Comparison of ENCODE assay signal across 8 mouse cellular contexts in the genomic region with DNA sequence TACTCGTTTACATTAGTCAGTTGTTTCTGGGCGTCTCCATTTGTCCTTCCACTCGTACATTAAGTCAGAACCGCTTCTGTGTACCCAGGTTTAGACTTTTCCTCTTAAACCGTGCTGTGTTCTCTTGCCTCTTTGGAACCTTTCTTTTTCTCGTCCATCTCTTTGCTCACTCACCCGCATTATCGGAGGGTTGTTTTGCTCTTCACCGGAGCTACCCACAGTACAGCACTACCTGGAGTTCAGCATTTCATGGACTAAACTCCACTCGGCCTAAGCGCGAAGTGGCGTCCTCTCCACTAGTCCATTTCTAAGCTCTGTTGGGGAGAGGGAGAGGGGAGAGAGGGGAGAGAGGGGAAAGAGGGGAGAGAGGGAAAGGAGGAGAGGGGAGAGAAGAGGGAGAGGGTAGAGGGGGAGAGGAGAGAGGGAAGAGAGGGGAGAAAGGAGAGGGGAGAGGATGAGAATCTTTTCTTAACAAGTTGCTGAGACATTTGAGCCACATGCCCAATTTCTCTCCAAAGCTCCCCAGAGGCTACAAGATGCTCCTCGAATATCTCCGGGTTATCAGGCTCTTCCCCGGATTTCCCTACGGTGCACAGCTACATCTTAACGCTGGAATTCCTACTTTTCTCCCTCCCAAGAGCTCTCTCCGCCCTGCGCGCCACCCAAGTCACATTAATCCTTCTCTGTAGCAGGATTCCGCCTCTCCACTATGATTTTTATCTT. TPM values are rescaled to one million over a fixed set of nuclear protein-coding genes. Genes with fewer than 3 reads are reported as not detected.
A peak's percentile ranks its signal among the peaks of the same experiment; 100 is the strongest.
DNase-seq lines count a peak whose midpoint lies in the region; TF ChIP-seq lines count a peak whose summit lies in the region.

No protein-coding gene starts in this region.

- H3K4me3 ChIP-seq in lung, adult 2 months (replicated peaks; ENCODE audit: extremely low read depth, low read depth, low read length), result peak overlapping the region; percentile 44
- H3K4me3 ChIP-seq in forebrain, embryonic 10.5 days, result peak overlapping the region; percentile 61

- TF ChIP-seq CTCF in lung, adult 2 months (IDR thresholded peaks at IDR 0.05; ENCODE audit: insufficient read depth, low read length), result no peak

- H3K9me3 ChIP-seq in forebrain, embryonic 10.5 days, result no peaks in the 10 kb centered on the region

- no peaks in the 10 kb centered on the region for H3K36me3 ChIP-seq in forebrain, embryonic 10.5 days (replicated peaks)

- no peak for DNase-seq in lung, adult 2 months
- no peak for DNase-seq in lung, postnatal 4 days
- peak; percentile 63 for DNase-seq in forebrain, embryonic 10.5 days (ENCODE audit: extremely low spot score, low spot score)
- peak; percentile 13 for DNase-seq in liver
- DNase-seq in retina, postnatal 1 day, result peak; percentile 39
- DNase-seq in cerebellum, adult 8-10 months, result no peak
- no peak for DNase-seq in cerebellum, adult 9-11 months
- DNase-seq in gastrocnemius, adult 8-10 months (ENCODE audit: low spot score in 2 of 2), result no peak

- peaks cover 3% of the 10 kb centered on the region; the same call in 1 of the 2 replicates for H3K4me1 ChIP-seq in lung, adult 2 months (ENCODE audit: control insufficient read depth, insufficient read depth, low read length)
- peaks cover 26% of the 10 kb centered on the region for H3K4me1 ChIP-seq in forebrain, embryonic 10.5 days

- H3K27me3 ChIP-seq in forebrain, embryonic 10.5 days (ENCODE audit: poor library complexity, severe bottlenecking), result no peaks in the 10 kb centered on the region

- no peak for TF ChIP-seq POLR2A in lung, adult 2 months (IDR thresholded peaks at IDR 0.05; ENCODE audit: borderline replicate concordance, extremely low read depth, low read depth, low read length)

- 3% methylated on average over 22 of the region's 22 CpGs for WGBS in lung, adult 2 months
- WGBS in forebrain, embryonic 10.5 days, result under 1% methylated on average over 22 of the region's 22 CpGs

- peak overlapping the region; percentile 80 for H3K27ac ChIP-seq in forebrain, embryonic 10.5 days

RNA-seq across cellular contexts. Expression of a gene that starts 52.5 kb away (rescaled TPM):
- not detected in 2 replicates for polyA plus RNA-seq in lung, adult 2 months (2012; rRNA removed)
- polyA plus RNA-seq in forebrain, embryonic 10.5 days (2016; fragmentation: Nextera tagmentation; extraction: Ambion mirVana), result not detected in 2 replicates
- total RNA-seq in gastrocnemius, adult 8-10 months (2022), result not detected

Comparison
In these comparisons a context has a peak if more than half of its experiments do, and no peak if none do; other contexts are left out.
1. DNase-seq: peak in forebrain, embryonic 10.5 days (single experiment), liver (single experiment) and retina, postnatal 1 day (single experiment); none in lung, adult 2 months (single experiment), lung, postnatal 4 days (0 of 2), cerebellum, adult 8-10 months (single experiment), cerebellum, adult 9-11 months (single experiment) and gastrocnemius, adult 8-10 months (0 of 2).